Mouse (Mus musculus) small intestine, adult 2 months (tissue): Measurements from ENCODE around the gene Cacna2d1.

Source experiments
- CTCF ChIP-seq: fragments of 200-500 bp; IDR thresholded peaks from 2 replicates; pipeline ENCODE4 v1.5.1; 2012; ENCODE audit warnings: low read depth, mild to moderate bottlenecking, control low read depth, inconsistent platforms, low read length, moderate library complexity, mixed read lengths; ENCODE audit not compliant: insufficient replicate concordance, insufficient read length; ENCODE audit errors: extremely low read depth
- POLR2A ChIP-seq: fragments of 200-500 bp; IDR thresholded peaks from 2 replicates; pipeline ENCODE4 v1.6.1; 2012; ENCODE audit warnings: low read depth, mild to moderate bottlenecking, control low read depth, inconsistent platforms, low read length, moderate library complexity

DNA sequence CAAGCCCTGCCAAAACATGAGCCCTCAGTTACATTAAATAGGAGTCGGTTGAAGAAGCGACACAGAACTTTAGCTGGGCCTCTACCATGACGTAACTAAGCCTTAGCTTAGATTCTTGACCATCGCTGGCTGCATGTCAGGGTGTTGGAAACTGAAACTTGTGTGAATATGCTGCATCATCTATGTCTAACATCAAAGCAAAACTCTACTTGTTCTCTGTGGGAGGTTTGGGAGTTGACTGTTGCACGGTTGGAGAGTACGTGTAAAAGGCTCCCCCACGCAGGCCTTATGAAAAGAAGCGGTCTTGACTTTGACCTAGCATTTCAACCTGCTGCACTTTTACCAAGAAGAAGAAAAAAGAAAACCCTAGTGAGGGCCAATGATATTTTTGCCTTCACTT is 436.2 kb downstream of the Cacna2d1 start:
- TF ChIP-seq CTCF: no peak
- no peak for TF ChIP-seq POLR2A
